Mouse (Mus musculus): ENCODE results near the gene Tmod1.

The Tmod1 gene

GRCm38 (mm10) chr4:46094916-46095825 is 56.4 kb downstream of the Tmod1 start:
- peak in 1 of 2 experiments; percentile 15 for DNase-seq

GRCm38 (mm10) chr4:46095826-46096159 is 57.1 kb downstream of the Tmod1 start:
- DNase-seq, result no peak

DNA sequence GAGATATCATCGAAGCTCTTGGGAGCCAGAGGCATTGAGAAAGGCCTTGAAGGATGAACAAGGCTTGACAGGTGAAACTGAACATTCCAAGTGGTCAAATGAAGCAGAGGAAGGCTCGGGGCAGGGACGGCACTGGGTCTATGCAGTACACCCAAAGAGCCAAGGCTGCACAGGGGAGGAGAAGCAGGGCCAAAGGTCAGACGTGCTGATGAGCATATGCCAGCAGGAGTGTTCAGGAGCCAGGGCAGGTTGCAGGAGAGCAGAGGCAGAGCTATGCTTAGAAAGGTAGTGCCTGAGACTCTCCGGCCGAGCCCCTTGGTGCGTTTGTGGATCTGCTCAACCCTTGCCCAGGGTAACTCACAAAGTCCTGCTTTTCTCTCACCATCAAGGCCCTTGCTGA is 57.8 kb downstream of the Tmod1 start:
- no peak for DNase-seq

DNA sequence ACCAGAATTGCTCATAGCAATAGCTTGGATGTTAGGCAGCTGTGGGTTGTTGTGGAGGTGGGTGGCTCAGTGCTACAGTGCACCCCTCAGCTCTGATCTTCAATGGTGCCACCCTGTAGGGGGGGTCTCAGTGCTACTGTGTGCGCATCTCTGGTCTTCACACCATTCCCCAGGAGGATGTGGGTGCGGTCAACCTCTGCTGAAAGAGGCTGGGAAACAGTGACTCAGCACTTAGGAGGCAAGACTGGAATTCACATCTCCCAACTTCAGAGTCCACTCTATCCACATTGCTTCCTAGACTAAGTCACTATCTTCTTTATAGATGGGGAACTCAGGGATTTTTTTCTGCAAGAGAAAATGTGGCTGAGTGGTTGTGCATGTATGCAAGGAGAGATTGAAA is 58.9 kb downstream of the Tmod1 start:
- no peak for DNase-seq

DNA sequence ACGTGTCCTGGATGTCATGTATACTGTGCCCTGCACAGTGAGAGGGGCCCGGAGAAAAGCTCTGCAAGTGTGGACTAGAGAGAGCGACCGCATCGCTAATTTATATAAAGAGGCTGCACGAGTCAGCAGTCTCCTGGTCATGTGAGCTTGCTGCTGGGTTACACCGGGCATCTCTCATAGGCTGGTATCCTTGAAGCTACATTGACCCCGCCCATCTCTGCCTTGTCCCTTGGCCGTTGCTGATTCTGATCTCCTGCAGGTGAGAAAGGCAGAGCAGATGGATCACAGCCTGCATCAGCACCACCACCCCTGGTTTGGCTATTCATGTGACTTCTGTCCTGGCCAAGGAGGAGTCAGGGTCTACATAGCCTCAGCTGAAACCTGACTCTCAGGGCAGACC is 60.4 kb downstream of the Tmod1 start:
- DNase-seq, result no peak

DNA sequence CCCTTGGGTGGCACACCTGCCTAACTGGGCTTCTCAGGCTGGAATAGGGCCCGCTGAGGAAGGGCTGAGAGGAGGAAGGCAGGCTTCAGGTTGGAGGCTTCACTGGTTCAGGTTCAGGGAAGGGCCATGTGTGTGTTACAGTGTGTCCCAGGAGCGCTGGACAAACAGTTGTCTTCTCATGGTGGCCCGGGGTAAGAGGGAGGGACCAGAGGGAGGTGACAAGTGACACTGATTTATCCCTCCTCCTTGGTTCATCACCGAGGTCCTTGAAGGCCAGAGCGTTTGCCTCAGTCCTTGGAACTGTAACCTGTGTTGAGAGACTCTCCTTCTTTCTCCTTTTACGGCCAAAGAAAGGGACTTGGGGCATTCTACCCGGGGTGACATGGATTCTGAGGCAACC is 61.8 kb downstream of the Tmod1 start:
- DNase-seq, result no peak

- no peak for DNase-seq
Observed at GRCm38 (mm10) chr4:46101211-46101711, 62.5 kb downstream of the Tmod1 start.

DNA sequence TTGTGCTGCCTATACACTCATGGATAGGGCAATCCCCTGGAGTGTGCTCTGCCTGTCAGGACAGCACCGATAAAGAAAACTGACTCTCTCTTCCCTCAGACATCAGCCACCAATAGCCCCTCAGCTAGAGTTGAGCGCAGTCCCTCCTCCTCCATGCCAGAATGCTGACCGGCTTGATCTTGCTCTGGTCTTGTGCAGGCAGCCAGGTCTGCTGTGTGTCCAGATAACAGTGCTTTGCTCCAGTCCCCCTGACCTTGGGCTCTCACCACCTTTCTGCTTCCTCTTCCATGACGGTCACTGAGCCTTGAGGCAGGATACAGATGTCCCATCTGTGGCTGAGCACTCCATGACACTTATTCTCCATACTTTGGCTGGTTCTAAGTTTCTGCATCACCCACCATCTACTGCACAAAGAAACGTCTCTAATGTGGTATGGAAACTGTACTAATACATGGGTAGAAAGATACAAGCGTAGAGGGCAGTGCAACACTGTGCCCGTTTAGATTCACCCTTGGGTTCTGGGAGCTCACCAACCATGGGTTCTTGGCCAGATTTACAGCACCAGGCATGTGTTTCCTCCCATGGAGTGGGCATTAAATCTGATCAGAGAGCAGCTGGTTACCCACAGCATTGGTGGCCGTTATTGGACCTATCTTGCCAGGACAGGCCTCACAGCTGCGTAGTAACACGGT is 63.5 kb downstream of the Tmod1 start:
- DNase-seq, result no peak

GRCm38 (mm10) chr4:46110084-46110483 is 71.3 kb downstream of the Tmod1 start:
- no peak for DNase-seq

GRCm38 (mm10) chr4:46111361-46111760 is 72.6 kb downstream of the Tmod1 start:
- no peak for DNase-seq

- no peak for DNase-seq
Observed at GRCm38 (mm10) chr4:46115308-46115707, 76.6 kb downstream of the Tmod1 start.

DNA sequence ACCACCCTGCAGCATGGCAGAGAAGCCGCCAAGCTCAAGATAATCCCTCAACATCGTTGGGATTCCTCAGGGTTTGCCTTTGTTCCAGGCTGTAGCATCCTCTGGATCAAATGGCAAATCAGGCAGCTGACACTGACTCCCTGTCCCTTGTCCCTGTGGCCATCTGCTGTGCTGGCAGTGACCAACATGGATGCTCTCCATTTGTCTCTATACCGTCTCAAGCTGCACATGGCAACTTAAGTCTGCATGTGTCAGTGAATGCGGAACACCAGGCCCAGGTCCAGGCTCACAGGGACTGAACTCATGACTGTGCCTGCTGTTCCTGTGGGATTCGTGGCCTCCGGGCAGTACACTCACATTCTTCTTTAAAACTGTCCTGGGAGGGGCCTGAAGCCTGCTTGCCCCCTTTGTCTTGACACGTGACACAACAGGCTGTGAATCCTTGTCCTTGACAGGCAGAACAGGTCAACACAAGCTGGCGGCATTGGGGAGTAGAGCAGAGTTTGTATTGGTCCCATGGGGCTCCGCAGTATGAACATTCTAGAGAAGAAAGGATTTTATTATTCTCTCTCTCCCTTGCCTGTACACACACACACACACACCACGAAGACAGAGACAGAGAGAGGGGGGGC is 77.9 kb downstream of the Tmod1 start:
- no peak for DNase-seq

- no peak for DNase-seq
Observed at GRCm38 (mm10) chr4:46117536-46117935, 78.8 kb downstream of the Tmod1 start.

- DNase-seq, result no peak
Observed at GRCm38 (mm10) chr4:46119514-46120094, 80.9 kb downstream of the Tmod1 start.

DNA sequence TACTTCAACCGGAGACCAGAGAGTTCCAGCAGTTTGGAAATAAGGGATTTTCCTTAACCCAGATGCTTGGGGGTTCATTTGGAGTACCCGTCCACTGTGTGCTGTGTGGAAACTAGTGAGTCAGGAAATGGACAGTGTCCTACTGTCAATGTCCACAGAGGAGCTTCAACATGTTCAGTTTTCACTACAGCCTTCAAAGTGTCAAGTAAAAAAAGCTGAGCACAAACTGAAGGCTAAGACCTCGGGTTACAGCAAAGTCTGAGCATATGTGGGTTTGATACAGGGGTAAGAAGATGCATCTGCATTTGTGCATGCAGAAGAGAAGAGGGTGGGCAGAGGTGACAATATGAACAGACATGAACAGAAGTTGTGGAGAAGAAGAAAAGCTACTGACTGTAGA is 82.0 kb downstream of the Tmod1 start:
- DNase-seq, result no peak

DNA sequence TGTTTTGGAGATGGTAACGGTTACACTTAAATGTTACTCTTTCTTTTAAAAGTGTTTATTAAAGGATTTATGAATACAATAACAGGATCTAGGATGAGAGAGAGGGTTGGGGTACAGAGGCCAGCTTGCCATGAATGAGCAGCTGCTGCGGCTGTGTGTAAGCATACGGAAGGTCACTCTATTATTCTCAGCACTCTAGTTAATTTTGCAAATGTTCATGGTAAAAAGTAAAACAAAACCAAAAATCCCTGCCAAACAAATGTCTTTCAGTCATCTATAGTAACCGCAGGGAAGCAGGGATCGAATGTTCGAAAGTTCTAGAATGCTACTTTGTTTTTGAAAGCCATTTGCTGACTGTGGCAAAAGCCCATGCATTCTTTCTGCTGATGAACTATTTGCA is 84.6 kb downstream of the Tmod1 start:
- DNase-seq, result no peak

GRCm38 (mm10) chr4:46126541-46126940 is 87.8 kb downstream of the Tmod1 start:
- peak; percentile 51 to 59 for DNase-seq

- DNase-seq, result no peak
Observed at GRCm38 (mm10) chr4:46129311-46130004, 90.7 kb downstream of the Tmod1 start.

DNA sequence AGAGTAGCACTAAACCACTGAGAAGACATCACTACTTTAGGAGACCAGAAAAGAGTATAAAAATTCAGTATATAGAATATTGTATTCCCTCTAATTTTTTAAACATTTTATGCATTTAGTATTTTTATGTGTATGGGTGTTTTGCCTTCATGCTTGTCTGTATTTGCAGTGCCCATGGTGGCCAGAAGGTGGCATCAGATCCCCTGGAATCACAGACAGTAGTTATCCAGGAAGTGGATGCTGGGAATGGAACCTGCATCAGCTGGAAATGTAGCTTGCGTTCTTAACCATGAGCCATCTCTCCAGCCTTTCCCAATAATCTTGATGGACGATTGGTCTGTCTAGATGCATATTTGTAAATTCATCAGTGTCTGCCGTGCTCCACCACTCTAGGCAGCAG is 91.5 kb downstream of the Tmod1 start:
- peak; percentile 45 to 58 for DNase-seq

DNA sequence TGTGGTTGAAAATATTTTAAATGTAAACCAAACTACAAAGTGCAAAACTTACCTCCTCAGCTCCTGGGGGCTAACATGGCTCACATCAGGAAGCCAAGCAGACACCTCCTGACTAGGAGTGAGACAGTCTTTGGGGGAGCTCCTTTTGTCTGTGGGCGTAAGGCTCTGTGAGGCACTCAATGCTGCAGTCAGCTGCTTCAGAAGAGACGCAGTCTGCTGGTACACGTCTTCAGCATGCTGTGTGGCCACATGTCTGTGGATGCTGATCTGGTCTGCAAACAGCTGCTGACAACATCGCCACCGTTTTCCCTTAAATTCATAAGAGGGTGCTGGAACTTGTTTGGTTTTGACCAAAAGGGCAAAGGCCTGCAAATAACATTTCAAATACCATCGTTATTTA is 93.1 kb downstream of the Tmod1 start:
- no peak for DNase-seq

- no peak for DNase-seq
Observed at GRCm38 (mm10) chr4:46137629-46138286, 99.0 kb downstream of the Tmod1 start.
